Mouse (Mus musculus) cortical plate, adult 2 months (tissue): Measurements from ENCODE around the gene Phactr3.

Experiments used
- CTCF ChIP-seq: fragments of 200-500 bp; IDR thresholded peaks from 2 replicates; pipeline ENCODE4 v1.5.1; 2011; ENCODE audit warnings: mild to moderate bottlenecking, control low read depth, low read length; ENCODE audit not compliant: insufficient read depth; ENCODE audit errors: extremely low read depth
- POLR2A ChIP-seq: fragments of 200-500 bp; IDR thresholded peaks from 2 replicates; pipeline ENCODE4 v1.6.1; 2011; ENCODE audit warnings: mild to moderate bottlenecking, low read length, control low read depth; ENCODE audit not compliant: insufficient read depth; ENCODE audit errors: extremely low read depth

GRCm38 (mm10) chr2:178321271-178321670 lies 202.5 kb downstream of the Phactr3 start:
- TF ChIP-seq POLR2A (no peak), CTCF (no peak)
